Mouse (Mus musculus) adrenal gland, postnatal 10 days (tissue): ENCODE results near the gene Kif13a. TPM values are rescaled to one million over a fixed set of nuclear protein-coding genes. Genes with fewer than 3 reads are reported as not detected.

Experiments used
- DNase-seq: peaks from one replicate; pipeline ENCODE4 v3.0.0; 2021; ENCODE audit warnings: mixed read lengths
- long read RNA-seq, 2 experiments: library from polyadenylated mRNA; stranded (forward); transcript quantifications; one replicate each; pipeline ENCODE4 v2.0.0; 2021
- total RNA-seq, 2 experiments: library from RNA; stranded (reverse); gene quantifications; 2 replicates each; pipeline ENCODE4 v1.2.3; 2021

The Kif13a gene
- 10 to 100 TPM; 29.3 to 38.6 TPM for total RNA-seq
- long read RNA-seq, experiment 1, partial matches to known transcripts, result 0 of 7 reads
- long read RNA-seq, experiment 1, other reads (novel, unspliced or antisense), result 7 of 7 reads
- long read RNA-seq, experiment 2, partial matches to known transcripts, result 3 of 4 reads
- long read RNA-seq, experiment 2, other reads (novel, unspliced or antisense), result 1 of 4 reads

DNA sequence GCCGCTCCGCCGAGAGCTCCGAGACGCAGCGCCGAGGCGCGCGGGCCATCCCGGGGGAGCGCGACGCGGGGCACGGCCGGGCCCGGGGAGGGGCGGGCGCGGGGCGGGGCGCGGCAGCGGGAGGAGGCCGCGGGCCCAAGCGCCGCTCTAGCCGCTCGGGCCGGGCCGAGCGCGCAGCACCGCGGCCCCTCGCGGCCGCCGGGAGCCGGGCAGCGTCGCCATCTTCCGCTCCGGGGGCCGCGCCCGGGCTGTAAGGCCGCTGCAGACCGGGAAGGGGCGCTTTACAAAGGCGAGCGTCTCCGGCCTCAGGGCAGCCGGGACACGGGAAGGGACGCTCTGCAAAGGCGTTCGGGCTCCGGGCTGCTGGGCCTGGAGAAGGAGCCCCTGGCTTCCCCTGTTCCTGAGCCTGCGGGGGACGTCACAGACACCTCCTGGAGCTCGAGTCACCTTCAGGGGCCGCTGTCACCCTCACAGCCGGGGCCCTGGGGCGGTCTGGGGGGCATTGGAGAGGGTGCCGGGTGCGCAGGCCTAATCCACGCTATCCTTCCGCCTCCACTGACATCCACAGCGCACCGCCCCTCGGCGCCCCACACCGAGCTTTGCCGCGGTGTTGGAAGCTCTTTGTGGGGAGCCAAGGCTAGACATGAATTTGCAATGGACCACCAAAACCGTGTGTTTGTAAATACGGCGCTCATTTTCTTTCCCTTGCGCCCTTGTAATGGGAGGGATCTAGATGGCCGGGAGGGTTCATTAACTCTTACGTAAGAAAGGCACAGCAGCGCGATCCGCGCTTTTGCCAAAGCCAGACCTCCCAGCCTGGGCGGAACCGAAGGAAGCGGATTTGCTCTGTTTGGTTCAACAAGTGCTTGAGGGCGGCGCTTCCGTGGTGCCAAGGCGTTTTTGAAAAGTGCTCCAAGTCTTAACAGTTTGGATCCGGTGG lies at the start of gene Kif13a:
Kif13a (minus strand) TSS at position 149 of the 940 bp plus-strand sequence.
- peak; percentile 91 for DNase-seq

DNA sequence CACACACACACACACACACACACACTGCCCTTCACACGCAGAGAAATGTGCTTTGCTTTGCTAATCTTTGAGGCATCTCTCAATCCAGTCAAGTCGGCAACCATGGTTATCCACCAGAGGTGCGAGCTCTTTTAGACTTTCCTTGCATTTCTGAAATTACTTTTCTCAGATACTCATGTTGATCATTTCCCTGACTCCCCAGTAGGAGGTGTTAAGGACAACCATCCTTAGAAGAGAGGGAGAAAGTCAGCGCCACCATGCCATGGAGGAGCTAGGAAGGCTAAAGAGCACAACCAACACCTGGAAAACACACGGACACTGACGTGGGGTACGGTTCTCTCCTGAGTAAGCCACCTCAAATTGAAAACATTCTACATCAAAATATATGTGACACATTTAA lies 46.9 kb upstream of the Kif13a start:
- DNase-seq, result no peak

DNA sequence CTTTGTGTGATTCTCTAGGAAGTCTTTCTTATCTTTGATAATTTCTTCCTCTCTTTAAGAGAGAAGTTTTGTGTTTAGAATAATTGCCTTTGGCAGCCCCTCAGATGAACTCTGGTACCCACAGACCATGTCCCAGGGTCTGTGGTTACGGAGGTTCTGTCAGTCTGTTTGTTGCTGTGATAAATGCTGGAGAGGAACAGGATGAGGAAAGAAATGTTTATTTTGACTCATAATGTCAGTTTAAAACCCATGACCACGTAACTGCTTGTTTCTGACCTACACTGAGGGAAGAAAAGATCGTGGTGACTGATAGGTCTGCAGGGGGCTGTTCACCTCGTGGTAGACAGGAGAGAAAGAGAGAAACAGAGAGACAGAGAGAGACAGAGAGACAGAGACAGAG lies 46.3 kb upstream of the Kif13a start:
- no peak for DNase-seq

DNA sequence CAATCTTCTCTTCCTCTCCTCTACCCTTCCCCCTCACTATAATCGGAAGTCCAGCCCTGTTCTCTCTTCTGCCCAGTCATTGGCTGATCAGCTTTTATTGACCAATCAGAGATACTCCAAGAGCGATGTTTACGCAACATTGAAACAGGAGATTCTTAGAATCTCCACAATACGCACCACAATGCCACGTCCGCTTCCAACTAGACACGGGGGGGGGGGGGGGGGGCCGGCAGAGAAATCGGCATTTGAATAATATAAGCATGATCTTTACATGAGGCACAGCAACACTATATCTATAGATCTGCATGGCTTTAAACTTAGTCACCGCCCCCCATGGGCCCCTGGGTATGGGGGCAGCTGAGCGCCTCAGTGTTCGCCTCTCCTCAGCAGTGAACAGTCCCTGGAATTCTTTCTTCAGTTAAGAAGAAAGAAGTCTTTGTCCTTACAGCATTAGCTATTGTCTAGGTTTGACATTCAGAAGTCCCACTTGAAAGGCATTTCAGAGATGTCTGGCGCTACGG lies 45.4 kb upstream of the Kif13a start:
- DNase-seq, result no peak

DNA sequence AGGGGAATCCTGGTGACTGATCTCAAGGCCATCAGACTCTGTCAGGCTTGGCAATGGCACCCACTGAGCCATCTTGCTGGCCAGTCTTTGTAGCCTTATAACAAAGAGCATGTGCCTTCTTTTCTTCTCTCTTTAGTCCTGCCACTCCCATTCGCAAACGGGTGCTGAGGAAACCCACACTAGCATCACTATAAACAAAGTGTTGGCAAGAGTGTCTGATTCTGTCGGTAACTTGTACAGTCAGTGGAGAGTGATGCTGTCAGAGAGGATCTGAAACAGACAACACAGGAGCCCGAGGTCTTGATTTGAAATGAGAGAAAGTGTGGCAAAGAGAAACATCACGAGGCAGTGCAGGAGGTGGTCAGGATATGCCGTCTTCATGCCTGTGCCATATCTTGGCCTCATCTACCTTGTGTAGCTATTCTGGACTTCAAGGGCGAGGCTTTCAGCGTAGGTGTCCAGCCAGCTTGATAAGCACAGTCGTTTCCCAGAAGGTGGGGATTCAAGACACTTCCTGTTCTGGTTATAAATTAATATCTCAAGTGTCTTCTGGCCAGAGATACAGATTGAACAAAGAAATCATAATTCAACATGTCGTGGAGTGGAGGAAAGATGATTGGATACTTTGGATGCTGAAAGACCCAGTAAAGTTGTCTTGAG lies 40.7 kb upstream of the Kif13a start:
- no peak for DNase-seq

DNA sequence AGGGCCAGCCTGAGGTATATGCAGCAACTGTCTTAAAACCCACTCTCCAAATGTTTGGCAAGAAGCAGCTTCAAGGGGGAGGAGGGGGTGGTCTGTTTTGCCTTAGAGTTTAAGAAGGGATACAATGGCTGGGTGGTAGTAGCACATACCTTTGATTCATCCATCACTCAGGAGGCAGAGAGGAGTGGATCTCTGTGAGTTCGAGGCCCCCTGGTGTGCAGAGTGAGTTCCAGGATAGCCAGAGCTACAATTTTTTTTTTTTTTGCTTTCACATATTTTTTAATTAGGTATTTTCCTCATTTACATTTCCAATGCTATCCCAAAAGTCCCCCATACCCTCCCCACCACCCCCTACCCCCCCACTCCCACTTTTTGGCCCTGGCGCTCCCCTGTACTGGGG lies 39.0 kb upstream of the Kif13a start:
- no peak for DNase-seq

DNA sequence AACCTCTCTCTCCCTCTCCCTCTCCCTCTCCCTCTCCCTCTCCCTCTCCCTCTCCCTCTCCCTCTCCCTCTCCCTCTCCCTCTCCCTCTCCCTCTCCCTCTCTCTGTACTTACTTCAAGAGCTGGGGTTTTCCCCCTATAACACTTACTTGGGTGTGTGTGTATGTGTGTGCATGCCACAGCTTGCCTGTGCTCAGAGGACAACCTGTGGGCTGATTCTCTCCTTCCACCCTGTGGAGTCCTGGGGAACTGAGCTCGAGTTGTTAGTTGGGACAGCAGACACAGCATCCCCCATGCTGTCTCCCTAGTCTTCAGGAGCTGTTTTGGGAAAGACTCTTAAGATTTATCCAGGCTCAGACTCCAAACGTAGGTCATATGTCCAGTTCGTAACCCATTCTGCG lies 37.6 kb upstream of the Kif13a start:
- DNase-seq, result no peak

DNA sequence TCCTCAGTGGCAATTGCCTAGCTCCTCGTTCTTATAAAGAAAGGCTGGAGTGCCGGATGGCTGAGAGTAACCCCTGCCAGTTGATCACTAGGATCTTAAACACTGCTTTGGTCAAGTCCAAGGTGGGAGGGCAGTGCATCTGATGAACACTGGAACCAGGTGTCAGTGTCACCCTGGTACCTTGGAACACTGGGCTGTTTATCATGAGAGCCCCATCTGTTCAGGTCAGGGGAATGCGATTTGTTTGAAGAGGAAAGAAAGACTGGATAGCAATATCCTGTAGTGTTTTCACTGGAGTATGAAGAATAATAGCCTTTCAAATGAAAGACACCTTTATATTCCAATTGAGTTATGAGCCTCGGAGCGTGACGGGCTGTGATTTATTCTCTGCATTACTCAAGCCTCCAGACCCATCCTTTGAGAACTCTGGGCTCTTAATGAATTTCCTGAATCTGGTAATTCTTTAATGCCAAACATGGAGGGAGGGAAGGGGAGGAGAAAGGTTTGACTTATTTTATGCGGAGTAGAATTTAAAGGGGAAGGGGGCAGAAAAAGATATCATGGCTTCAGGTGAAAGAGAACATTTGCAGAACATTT lies 31.3 kb upstream of the Kif13a start:
- no peak for DNase-seq

DNA sequence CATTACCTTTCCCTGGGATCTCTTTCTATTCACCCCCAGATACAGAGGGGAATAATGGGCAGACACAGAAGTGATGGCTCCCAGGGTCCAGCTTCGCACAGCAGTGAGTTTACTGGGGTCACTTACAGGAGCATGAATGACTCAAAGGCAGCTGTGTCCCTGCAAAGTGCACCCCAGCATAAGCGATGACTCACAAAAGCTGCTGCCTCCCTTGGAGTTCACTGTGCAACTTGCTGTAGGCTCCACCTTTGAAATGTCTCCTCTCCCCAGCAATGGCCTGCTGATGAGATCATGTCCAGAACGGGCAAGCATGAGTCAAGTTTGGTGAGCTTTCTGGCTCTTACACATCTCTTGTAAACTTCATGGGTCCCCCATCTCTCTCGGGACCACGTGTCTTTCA lies 29.5 kb upstream of the Kif13a start:
- no peak for DNase-seq

DNA sequence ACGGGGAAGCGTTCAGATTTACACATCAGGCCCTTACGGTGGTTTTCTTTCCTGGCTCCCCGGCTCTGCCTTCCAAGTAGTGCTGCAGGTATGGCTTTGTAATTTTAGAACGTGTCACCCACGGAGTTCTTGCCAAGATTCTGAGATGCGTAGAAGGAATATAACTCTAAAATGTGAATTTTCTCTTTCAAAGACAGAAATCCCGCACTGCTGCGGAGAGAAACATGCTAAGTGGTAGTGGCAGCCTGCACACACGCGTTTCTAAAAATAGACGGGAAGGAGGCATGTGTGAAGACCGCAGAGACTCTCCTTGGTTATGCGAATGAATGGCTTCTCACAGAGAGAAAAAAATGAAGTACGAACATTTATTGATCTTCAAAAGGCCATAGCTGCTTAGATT lies 21.5 kb upstream of the Kif13a start:
- no peak for DNase-seq

DNA sequence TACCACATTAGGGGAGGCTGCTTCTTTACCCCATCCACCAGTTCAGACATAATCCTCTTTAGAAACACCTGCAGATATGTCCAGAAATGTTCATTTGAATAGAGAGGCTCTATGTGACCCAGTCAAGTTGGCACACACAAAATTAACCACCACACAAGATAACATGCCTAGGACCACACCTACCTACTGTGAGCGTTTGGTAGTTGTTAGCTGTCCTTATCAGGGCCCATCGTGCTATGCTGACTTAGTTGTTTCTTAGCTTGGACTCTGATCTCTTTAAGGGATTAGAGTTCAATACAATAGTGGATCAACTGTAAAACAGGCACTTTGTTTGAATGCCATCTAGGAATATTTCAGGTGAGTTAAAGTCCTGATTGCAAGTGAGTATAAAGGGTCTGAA lies 20.1 kb upstream of the Kif13a start:
- no peak for DNase-seq

DNA sequence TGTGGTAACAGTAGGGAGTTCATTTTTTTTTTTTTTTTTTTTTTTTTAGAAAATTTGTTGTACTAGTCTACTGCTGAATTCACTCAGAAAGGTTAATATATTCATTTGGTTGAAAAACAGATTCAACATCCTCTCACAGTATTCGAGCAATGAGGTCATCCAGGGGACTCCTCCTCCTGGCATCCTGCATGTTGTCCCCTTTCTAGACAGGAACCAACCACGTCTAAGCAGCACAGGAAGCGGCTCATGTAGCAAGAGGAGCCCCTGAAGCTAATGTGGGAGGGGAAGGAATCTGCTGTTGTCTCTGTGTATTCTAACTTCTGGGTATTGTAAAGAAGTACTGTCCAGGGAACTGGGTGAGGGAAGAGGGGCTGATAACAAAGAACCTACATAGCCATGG lies 18.4 kb upstream of the Kif13a start:
- no peak for DNase-seq

DNA sequence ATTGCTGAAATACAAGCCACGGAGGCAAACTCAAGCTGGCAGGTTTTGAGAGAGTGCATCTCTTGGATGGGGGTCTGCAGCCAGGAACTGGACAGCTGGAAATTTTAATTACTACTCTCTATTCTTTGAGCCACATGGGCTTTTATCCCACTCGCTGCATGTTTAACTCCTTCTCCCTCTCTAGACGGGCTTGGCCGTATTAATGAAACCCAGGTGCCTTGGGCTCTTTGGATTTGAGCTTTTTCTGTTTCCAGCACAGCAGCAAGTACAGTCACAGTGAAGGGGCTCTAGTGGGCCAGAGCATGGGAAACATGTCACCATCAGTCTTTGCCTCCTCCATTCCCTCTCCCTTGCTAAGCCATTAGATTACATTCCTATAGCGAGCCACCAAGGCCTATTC lies 16.4 kb upstream of the Kif13a start:
- no peak for DNase-seq

DNA sequence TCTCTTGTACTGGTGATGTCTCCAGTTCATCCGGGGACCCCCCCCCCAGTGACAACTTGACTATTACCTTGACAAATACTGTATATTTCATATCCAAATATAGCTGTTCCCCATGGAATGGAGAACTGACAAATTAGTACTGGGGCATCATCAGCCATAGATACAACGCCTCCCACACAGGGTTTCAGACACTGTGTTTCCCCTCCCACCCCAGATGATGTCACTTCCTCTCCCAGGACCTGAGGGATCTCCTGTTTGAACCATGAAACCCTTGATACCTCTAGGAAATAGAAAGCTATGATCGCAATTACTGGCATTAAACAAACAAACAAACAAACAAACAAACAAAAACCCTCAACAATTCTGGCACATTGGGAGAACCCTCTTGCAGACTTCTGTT lies 15.6 kb upstream of the Kif13a start:
- DNase-seq, result no peak

DNA sequence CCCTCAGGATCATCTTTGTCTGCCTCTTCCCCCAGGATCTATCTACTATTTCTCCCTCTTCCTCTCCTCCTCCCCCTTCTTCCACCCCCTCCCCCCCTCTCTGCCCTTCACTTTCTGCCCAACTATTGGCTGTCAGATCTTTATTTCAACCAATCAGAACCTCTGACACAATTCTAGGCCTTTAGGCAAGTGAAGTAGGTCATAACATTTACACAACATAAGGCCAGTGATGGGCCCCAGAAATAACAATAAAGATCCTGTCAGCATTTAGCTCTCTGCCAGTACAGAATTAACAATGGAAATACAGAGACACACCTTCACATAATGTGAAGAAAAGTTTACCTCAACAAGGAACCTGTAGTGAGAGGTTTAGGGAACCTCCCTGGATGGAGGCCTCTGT lies 13.6 kb upstream of the Kif13a start:
- no peak for DNase-seq

DNA sequence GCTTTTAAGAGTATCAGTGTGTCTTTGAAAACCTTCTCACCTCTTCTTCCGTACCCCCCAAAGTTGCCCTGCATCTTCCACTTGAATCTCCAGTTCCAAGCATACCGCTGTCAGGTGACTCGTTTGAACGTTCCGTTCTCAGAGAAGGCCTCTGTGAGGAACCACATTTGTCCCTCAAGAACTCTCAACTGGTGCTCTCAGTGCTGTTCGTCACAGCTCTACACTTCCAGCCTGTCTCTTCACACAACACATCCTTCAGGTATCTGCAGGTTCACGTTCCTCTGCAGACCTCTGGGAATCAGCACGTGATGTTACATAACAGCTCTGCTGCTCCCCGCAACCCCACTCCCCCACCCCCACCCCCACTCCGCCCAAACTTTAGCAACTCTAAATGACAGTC lies 4.4 kb upstream of the Kif13a start:
- no peak for DNase-seq

DNA sequence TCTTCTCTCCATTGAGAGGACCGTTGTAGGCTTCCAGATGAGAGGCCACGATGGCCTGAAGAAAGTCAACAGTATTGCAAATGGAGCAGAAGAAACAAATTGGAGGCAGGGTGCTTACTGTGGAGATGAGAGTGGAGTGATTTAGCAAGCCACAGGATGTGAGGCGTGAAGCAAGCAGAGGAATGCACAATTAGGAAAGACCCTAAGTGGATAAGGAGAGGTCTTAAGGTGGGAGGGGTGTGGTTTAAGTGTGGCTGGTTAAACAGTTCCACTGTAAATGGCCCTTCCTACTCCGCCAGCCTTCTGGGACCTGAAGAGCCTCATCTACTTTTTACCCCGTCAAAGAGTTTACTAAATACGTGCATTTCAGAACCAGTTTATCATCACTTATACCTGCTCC lies 3.2 kb upstream of the Kif13a start:
- no peak for DNase-seq

DNA sequence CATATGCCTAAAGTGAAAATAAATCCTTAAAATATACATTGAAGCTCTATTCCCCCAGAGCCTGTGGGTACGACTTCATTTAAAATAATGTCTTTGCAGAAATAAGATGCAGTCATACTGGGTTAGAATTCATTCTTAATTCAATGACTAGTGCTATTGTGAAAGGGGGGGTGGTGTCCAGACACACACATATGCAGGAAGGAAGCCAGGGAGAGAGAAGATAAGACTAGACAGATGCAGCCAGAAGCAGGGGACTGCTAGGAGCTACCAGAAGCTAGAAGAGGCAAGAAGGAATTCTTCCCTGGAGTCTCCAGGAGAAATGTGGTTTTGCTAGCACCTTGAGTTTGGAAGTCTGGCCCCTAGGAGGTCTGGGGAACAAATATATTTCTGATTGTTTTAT lies 2.4 kb upstream of the Kif13a start:
- no peak for DNase-seq

DNA sequence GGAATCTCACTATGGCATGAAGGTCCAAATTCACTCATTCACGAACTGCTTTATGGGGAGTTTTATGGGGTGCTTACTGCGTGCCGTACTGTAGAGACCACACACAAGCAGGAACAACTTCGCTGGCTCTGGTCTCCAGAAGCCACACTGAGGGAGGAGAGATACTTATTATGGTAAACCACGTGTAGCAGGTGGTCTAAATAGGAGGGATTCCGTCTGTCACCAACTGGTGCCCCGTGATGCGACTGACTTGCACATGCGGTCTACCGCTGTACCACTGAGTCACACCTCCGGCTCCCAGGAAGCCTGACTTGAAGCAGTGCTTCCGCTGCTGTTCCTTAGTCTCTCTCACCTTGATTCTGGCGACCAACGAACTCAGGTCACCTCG lies 986 bp upstream of the Kif13a start:
- peak; percentile 26 for DNase-seq

DNA sequence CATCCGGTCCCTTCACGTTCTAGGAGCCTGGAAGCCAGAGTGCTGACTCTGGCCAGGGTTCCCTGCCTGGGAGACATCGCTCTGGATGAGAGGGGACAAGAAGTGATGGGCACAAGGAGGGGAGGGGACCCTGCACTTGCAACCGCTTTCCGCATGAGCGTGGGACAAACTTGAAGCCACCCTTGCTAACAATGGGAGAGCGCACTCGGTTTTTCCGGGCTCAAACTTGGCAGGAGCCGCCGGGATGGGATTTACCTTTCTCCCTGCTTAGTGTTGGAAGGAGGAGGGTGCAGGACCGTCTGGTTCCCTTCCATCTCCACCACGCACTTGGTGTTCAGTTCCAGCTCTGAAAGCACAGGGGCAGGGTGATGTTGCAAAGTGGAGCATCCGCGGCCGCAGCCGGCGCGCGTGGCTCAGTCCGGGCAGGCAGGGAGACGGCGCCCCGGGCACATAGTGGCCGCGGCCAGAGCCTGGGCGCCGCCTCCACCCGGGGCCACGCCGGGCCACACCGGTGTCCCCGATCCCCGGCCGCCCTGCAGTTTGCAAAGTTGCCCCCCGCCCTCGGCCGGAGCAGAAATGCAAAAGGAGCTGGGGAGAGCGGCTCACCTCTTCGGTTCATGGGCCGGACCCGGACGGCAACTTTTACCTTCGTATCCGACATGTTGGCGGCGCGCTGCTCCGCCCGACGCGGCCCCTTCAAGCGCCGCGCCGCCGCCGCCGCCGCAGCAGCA lies 541 bp downstream of the Kif13a start:
- peak; percentile 69 for DNase-seq

DNA sequence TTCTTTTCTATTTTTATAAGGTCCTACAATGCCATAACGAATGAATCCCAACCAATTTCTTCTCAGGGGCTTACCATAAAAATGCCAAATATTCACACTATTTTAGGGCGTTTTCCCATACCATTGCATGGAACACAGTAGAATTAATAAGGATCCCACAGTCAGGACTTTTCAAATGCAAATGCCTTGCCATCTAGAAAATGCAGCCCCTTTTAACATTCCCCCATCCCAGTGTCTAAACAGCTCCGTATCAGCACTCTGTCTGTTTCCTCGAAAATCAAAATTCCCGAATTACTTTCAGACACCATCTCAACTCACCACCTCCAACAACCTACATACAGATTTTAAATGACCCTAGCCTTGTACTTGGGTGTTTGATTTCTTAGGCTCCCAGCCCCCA lies 1.3 kb downstream of the Kif13a start:
- no peak for DNase-seq

DNA sequence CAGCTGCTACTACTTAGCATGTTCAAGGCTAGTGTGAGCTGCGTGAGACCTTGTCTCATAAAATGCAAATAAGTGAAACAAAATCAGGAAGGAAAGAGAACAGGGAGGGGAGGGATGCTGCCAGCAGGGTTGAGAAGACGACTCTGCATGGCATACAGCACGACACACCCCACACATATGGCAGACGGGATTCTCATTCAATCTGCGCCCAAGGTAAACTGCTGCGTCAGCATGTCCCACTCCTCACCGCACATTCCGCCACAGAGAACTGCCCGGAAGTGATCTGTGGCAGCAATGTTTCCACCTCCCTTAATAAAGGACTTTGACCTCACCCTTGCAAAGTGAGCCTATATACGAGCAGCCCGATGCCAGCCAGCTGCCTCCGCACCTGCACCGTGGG lies 4.0 kb downstream of the Kif13a start:
- no peak for DNase-seq
